Mouse (Mus musculus) kidney, postnatal 4 days (tissue): ENCODE measurements around the gene Zfp574.
A peak's percentile ranks its signal among the peaks of the same experiment; 100 is the strongest.

Experiments
- DNase-seq, 2 experiments: peaks; one replicate each; pipeline ENCODE4 v3.0.0; 2021; ENCODE audit warnings: mixed read lengths in 2 of 2

Gene Zfp574

DNA sequence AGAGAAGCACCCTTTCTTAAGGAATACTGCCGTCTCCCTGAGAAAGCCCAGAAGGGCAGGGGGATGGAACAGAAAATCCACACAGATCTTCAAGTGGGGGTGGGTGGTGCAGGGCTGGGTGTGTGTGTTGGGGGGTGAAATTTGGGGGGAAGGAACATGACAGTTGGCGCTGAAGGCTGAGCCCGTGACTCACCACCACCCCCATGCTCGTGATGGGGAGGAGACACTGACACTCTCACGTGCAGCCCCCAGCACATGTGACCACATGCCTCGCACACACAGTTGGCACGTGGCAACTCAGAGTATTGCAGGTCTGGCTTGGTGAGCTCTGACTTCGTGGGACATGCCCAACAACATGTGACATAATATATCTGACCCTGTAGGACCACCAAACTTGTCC lies 1.6 kb downstream of the Zfp574 start:
- no peak for DNase-seq

GRCm38 (mm10) chr7:25076296-25076662 lies 3.9 kb downstream of the Zfp574 start:
- peak in 1 of 2 experiments; percentile 26 for DNase-seq

- DNase-seq = peak; percentile 96 to 98
These were observed 4.5 kb downstream of the Zfp574 start for GRCm38 (mm10) chr7:25076663-25077413.

GRCm38 (mm10) chr7:25077414-25077755 lies 5.0 kb downstream of the Zfp574 start:
- DNase-seq = no peak

DNA sequence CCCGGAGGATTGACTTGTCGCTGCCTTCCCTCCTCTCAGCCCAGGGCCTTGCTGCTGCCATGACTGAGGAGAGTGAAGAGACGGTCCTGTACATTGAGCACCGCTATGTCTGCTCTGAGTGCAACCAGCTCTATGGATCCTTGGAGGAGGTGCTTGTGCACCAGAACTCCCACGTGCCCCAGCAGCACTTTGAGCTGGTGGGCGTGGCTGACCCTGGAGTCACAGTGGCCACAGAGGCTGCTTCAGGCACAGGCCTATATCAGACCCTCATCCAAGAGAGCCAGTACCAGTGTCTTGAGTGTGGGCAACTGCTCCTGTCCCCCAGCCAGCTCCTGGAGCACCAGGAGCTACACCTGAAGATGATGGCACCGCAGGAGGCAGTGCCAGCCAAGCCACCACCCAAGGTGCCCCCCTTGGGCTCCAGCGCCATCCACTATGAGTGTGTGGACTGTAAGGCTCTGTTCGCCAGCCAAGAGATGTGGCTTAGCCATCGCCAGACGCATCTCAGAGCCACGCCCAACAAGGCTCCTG lies 7.2 kb downstream of the Zfp574 start:
- peak; percentile 51 to 62 for DNase-seq

DNA sequence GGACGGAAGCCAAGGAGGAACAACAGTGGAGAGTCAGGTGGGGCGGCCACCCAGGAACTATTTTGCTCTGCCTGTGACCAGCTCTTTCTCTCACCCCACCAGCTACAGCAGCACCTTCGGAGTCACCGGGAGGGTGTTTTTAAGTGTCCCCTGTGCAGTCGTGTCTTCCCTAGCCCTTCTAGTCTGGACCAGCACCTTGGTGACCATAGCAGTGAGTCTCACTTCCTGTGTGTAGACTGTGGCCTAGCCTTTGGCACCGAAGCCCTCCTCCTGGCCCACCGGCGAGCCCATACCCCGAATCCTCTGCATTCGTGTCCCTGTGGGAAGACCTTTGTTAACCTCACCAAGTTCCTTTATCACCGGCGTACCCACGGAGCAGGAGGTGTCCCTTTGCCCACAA lies 8.1 kb downstream of the Zfp574 start:
- DNase-seq = no peak

GRCm38 (mm10) chr7:25082510-25082909 lies 10.1 kb downstream of the Zfp574 start:
- DNase-seq = peak; percentile 45 to 65

DNA sequence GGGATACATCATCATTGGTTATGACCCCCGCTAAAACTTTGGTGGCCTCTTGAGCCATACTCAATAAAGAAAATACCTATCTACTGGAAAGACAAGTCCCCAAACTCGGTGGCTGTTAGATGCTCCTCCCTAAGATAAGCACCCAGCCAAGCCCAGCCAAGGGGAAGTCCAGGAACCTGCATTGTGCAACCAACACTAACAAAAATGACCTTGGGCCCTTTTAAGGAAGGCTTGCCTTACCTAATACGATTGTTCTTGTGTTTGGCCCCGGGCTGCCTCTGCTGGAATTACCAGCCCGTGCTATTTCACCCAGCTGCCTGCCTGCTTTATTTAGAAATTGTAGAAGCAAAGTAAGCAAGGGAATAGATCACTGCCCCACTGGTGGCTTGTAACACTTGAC lies 12.3 kb downstream of the Zfp574 start:
- no peak for DNase-seq

GRCm38 (mm10) chr7:25086656-25087055 lies 14.3 kb downstream of the Zfp574 start:
- no peak for DNase-seq

GRCm38 (mm10) chr7:25087256-25087912 lies 15.0 kb downstream of the Zfp574 start:
- DNase-seq = no peak

DNA sequence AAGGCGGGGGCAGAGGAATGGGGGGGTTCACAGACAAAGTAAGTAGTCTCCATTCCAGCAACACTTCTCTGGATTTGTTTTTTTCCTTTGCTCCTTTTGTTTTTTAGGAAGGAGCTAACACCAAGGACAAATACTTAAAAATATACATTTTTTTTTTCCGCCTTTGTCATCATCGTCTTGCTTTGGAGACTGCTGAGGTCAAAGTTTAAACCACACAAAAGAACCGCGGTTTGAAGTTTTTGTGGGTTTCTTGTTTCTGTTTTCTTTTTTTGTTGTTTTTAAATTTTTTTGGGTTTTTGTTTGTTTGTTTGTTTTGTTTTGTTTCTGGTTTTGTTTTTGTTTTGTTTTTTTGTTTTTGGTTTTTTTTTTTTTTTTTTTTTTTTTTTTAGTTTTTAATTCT lies 15.6 kb downstream of the Zfp574 start:
- no peak for DNase-seq

- no peak for DNase-seq
These were observed 16.2 kb downstream of the Zfp574 start for GRCm38 (mm10) chr7:25088531-25088930.

GRCm38 (mm10) chr7:25088968-25089367 lies 16.6 kb downstream of the Zfp574 start:
- DNase-seq = no peak

- no peak for DNase-seq
These were observed 17.5 kb downstream of the Zfp574 start for GRCm38 (mm10) chr7:25089875-25090274.

DNA sequence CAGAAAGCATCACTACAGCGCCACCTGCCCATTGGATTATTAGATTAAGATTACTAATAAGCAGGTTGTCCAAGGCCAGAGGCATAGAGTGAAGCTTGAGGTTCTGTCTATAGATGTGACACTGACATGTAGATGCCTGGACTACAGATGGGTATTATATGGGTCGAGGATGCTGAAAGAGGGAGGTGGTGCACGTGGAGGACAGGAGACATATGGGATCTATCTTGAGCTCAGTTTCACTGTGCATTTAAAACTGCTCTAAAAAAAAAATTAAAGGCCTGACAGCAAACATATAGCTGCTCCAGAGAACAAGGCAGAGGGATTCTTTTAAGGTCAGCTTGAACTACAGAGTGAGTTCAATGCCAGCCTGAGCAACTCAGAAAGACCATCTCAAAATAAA lies 25.8 kb downstream of the Zfp574 start:
- no peak for DNase-seq

DNA sequence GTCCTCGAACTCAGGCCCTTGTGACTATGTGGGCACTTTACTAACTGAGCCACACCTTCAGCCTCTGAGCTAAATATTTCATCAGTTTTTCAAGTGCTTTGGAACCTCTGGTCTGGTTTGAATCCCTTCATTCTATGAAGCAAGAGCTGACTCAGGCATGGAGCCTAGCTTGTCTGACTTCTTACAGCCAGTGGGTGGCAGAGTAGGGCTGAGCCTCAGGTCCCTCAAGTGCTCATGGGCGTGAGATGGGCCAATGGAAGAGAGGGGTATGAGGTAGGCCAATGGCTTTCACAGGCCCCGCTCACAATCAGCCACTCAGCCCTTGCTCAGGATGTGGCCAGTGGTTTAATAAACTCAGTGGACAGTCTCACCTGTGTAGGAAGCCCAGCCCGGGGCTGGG lies 27.2 kb downstream of the Zfp574 start:
- DNase-seq = no peak

DNA sequence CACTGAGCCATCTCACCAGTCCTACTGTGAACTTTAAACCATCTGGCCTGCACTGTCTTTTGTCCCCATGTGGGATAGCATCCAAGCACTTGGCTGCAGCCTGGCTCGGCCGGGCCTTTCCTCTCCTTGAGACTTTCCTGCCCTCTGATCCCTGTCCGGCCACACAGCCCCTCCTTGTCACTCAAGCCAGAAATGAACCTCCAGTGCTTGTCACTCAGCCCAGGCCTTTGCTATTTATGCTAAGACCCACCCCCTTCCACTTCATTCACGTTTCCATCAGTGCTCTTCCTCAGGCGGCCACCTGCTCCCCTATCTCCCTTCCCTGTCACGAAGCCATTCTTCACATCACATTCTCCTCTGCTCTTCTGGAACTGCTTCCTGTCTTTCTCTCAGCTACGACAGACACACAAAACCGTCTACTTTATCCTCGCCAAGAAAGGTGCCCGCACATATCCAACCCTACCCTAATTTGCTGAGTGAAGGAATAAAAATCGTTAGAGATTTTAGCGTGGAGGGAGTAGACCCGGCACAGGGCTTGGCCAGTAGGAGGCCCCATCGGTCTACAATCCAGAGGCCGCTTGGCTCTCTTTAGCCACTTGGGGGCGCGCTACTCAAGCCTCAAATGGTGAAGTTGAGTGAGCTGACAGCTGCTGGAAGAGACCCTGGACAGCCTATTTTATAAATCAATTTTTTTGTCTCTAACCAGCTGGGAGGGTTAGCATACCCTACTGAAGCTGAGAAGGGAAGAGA lies 33.2 kb downstream of the Zfp574 start:
- DNase-seq = peak; percentile 83 to 85

DNA sequence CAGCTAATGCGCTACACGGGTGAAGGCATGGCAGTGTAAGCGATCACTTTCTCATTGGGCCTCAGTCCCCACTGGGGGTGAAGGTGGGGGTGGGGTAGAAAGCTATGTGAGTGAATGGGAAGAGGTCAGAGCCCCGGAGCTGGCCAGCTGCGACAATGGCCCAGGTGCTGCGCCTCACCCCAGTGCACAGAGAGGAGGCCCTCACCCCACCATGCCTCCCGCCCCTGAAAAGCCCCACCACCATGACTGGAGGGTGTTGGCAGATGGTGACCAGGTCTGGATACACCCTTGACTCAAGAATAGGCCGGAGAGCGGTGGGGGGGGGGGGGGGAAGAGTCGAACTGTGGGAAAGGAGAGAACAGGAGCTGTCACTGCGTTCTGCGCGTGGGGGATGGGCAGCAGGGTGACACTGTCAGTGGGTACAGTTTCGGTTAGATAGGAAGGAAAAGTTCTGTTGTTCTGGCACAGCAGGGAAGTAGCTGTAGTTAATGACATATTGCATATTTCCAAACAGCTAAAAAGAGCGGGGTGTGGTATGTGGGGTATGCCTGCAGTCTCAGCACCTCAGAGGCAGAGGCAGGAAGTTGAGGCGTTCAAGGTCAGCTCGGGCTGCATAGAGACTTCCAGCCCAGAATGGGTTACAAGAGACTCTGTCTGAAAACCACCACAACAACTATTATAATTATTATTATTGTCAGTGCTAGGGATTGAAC lies 34.6 kb downstream of the Zfp574 start:
- peak in 1 of 2 experiments; percentile 12 for DNase-seq

DNA sequence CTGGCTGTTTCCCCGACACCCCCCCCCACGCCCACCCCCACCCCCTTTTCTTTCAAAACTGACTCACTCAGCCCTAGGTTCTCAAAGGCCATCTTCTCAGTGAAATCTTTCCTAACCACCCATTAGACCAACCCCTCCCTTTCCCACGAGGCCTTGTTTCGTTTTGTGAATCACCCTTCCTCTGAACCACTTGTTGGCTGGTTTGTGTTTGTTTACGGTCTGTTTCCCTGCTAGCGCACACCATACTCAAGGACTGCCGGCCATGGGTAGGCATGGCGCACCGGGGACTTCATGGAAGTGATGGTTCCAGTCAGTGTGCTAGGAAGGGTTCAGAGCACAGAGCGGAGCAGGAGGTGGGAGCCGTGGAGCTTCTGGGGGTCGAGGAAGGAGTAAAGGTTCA lies 37.0 kb downstream of the Zfp574 start:
- DNase-seq = no peak

DNA sequence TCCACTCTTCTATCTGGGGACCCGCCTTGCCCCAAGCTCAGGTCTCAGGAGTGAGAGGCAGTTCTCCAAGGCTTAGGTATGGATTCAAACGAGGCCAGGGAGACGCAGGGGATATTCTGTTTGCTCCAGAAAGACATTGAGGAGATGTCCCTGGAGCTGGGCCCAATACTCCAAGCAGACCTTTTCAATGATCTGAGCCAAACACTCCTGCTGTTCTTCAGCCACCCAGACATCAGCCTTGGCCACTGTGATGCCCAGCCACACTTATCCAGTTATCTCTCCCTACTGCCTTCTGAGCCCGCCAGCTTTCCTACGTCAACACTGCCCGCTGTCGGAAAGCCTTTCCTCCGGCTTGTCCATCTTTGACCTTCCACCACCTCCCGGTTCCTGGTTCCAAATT lies 38.0 kb downstream of the Zfp574 start:
- DNase-seq = no peak

GRCm38 (mm10) chr7:25112178-25112955 lies 40.0 kb downstream of the Zfp574 start:
- DNase-seq = no peak

DNA sequence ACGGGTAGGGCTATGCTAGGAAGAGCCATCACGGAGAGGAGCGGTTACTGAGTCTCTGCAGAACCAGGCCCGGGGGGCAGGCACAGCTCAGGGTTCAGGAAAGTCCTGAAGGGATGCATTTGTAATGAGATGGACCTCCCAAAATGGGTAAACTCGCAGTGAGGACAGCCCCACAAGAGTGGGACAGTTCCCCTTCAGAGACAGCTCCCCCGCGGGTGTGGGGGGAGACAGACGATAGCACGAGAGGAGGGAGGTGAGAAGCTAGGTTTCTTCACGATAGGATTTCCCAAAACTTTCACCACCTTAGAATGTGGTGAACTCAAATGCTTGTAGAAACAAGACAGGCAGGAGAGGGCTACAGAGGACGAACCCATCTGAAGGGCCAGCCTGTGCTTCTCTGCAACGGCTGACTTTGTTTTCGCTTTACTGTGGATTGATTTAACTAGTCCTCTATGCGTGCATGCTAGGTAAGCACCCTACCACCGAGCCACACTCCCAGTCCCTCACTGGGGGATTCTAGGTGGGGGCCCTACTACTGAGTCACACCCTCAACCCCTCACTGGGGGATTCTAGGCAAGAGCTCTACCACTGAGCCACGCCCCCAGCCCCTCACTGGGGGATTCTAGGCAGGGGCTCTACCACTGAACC lies 40.7 kb downstream of the Zfp574 start:
- DNase-seq = no peak
